Mouse (Mus musculus) hindbrain, embryonic 11.5 days (tissue): ENCODE results near the gene Hdac5. TPM values are rescaled to one million over a fixed set of nuclear protein-coding genes. Genes with fewer than 3 reads are reported as not detected.

ENCODE experiments used
- ATAC-seq: fragments of 200-750 bp; cut with Nextera tagmentation; 2 replicates; pipeline ENCODE4 v1.8.0; 2017; ENCODE audit warnings: mild to moderate bottlenecking, moderate TSS enrichment, moderate library complexity; ENCODE audit not compliant: low FRiP score
- DNase-seq: peaks from one replicate; pipeline ENCODE4 v3.0.0-alpha.2; 2015; ENCODE audit warnings: low spot score
- H3K27ac ChIP-seq: fragments of 300-500 bp; sonication (generic); 2 replicates; pipeline ENCODE4 v1.5.1; 2014; ENCODE audit warnings: mild to moderate bottlenecking, low read depth, low read length
- H3K27me3 ChIP-seq: fragments of 300-500 bp; sonication (generic); 2 replicates; pipeline ENCODE4 v1.6.1; 2014; ENCODE audit warnings: mild to moderate bottlenecking, low read length, moderate library complexity, mixed read lengths; ENCODE audit not compliant: control insufficient read depth, insufficient read depth
- H3K36me3 ChIP-seq: fragments of 300-500 bp; sonication (generic); 2 replicates; pipeline ENCODE4 v1.6.1; 2014; ENCODE audit warnings: mild to moderate bottlenecking, low read length, moderate library complexity, mixed read lengths; ENCODE audit not compliant: control insufficient read depth, insufficient read depth
- H3K4me1 ChIP-seq: fragments of 300-500 bp; sonication (generic); replicated peaks from 2 replicates; pipeline ENCODE4 v1.6.1; 2014; ENCODE audit warnings: low read length, mixed read lengths; ENCODE audit not compliant: control insufficient read depth, insufficient read depth
- H3K4me2 ChIP-seq: fragments of 300-500 bp; sonication (generic); replicated peaks from 2 replicates; pipeline ENCODE4 v1.6.1; 2014; ENCODE audit warnings: mild to moderate bottlenecking, low read depth, low read length
- H3K4me3 ChIP-seq: fragments of 300-500 bp; sonication (generic); 2 replicates; pipeline ENCODE4 v1.5.1; 2014; ENCODE audit warnings: low read depth, low read length
- H3K9ac ChIP-seq: fragments of 300-500 bp; sonication (generic); 2 replicates; pipeline ENCODE4 v1.6.1; 2014; ENCODE audit warnings: low read depth, low read length
- H3K9me3 ChIP-seq: fragments of 300-500 bp; sonication (generic); 2 replicates; pipeline ENCODE4 v1.6.1; 2016; ENCODE audit warnings: low read length; ENCODE audit not compliant: control insufficient read depth
- WGBS: fragments of 180-500 bp; shearing (Covaris S2); extraction: QIAGEN DNeasy Blood & Tissue Kit; methylation state at CpG from one replicate; pipeline ENCODE4 v1.1.7; 2014; 5-methylcytosine and 5-hydroxymethylcytosine counted together
- polyA plus RNA-seq: library from polyadenylated mRNA; unstranded; fragments of >200 nt; fragmentation: Nextera tagmentation; extraction: Ambion mirVana; gene quantifications from 2 replicates; pipeline ENCODE4 v1.2.1, GENCODE M21; 2014

Hdac5 gene
- 32.2 and 36.6 TPM in 2 replicates for polyA plus RNA-seq

DNA sequence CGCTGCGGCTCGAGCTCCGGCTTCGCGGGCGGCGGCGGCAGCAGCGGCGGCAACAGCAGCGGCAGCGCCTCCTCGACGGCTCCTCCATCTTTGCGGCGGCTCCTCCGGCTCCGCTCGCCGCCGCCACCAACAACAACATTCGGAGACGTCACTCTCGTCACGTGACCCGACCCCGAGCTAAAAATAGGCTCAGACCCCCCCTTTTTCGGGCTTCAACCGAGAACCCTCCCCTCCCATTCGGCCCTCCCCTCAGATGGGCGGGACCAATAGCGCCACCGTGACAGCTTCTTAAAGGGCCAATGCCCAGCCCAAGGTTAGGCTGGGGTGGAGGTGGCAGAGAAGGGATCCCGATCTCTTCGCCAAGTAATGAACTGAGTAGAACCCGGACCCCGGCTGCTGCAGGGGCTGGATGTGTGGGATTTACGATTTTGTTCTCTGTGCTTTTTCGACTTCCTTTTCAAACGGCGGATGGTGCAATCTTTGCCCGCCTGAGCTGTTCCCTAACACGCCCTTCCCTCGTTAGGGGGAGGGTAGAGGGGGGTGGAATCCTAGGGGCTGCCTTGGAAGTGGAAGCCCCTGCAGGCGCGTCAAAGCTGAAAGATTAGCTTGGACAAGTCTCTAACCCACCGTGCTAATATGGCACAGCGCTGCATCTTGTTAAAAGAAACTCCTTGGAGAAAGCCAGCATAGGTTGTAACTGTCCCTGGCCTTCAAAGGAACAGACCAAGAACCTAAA is at the start of gene Hdac5:
Gene Hdac5 (minus strand): TSS at position 161 of the 736 bp plus-strand sequence.
- DNase-seq (peak; percentile 100), ATAC-seq (peak; percentile 86)
- H3K27ac ChIP-seq, result peak within 1 kb of the TSS; percentile 93
- H3K4me2 ChIP-seq, result peak within 1 kb of the TSS; percentile 75
- WGBS, result under 1% methylated on average over 35 of the region's 49 CpGs
- H3K4me3 ChIP-seq, result peak within 1 kb of the TSS; percentile 96
- no peaks in the 10 kb centered on the region for H3K36me3 ChIP-seq
- H3K9ac ChIP-seq, result peak within 1 kb of the TSS; percentile 92
- peaks cover 21% of the 10 kb centered on the region for H3K4me1 ChIP-seq
- no peaks in the 10 kb centered on the region for H3K27me3 ChIP-seq
- H3K9me3 ChIP-seq, result no peaks in the 10 kb centered on the region

DNA sequence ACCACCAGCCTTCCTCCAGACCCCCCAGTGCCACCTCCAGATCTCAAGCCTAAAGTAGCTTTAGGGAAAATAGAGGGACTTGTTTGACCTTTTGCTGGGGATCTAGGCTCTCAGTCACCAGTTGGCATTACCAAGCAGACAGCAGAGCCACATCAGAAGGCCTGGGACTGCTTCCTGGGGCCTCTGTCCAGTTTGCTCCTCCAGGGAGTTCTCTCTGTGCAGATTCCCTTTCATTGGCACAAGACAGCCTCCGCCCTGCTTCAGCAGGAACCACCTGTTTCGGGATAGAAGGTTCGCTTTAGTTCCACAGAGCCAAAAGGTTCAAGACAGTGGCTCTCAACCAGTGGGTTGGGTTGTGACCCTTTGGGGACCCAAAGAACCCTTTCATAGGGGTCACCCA is 49.6 kb upstream of the Hdac5 start:
- 91% methylated on average over 3 of the region's 3 CpGs for WGBS
- Histone ChIP-seq H3K4me2 (no peak overlapping the region), H3K9me3 (no peaks in the 10 kb centered on the region), H3K27ac (no peak overlapping the region), H3K4me3 (no peak overlapping the region), H3K27me3 (peaks cover 4% of the 10 kb centered on the region), H3K4me1 (peaks cover 3% of the 10 kb centered on the region), H3K9ac (no peak overlapping the region), H3K36me3 (no peaks in the 10 kb centered on the region)
- ATAC-seq, result no peak
- DNase-seq, result no peak

DNA sequence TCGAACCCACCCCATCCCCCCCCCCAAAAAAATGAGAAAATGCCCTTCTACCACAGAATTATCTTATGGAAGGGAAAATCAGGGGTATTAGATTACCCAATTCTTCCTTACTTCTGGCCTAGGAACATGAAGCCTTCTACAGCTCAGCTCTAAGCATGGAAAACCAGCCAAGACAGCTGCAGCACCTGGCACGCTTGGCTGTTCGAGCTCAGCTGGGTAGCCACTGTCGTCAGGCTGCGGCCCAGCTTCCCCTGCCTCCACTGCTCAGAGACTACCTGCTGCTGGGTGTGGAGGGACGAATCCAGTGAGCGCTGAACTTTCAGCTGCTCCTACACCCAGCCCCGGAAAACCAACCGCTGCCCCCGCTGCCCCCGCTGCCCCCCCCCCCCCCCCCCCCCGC is 47.8 kb upstream of the Hdac5 start:
- peaks cover 4% of the 10 kb centered on the region for H3K27me3 ChIP-seq
- H3K4me1 ChIP-seq, result peaks cover 3% of the 10 kb centered on the region
- H3K36me3 ChIP-seq, result no peaks in the 10 kb centered on the region
- ATAC-seq (no peak), DNase-seq (no peak)
- H3K9me3 ChIP-seq, result no peaks in the 10 kb centered on the region
- no peak overlapping the region for H3K4me3 ChIP-seq
- H3K4me2 ChIP-seq, result no peak overlapping the region
- H3K9ac ChIP-seq, result no peak overlapping the region
- no peak overlapping the region for H3K27ac ChIP-seq
- WGBS, result 52% methylated on average over 10 of the region's 12 CpGs

DNA sequence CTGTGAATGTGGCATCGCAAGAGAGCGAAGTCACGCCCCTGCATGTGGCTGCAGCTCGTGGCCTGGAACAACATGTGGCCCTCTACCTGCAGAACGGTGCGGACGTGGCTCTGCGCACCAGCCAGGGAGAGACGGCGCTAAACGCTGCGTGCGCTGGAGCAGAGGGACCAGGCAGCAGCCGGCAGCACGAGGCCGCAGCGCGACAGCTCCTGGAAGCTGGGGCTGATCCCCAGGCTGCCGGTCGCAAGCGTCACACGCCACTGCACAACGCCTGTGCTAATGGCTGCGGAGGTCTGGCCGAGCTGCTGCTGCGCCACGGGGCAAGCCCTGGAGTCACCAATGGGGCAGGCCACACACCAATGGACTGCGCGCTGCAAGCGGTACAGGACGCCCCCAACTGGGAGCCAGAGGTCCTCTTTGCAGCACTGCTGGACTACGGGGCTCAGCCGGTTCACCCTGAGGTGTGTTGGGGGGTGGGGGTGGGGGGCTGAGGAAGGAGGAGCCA is 46.5 kb upstream of the Hdac5 start:
- Histone ChIP-seq H3K4me1 (peaks cover 3% of the 10 kb centered on the region), H3K4me3 (peak overlapping the region; percentile 30), H3K9ac (peak overlapping the region; percentile 61), H3K27ac (no peak overlapping the region), H3K4me2 (peak overlapping the region; percentile 76), H3K36me3 (no peaks in the 10 kb centered on the region), H3K27me3 (peaks cover 4% of the 10 kb centered on the region), H3K9me3 (no peaks in the 10 kb centered on the region)
- ATAC-seq, result peak; percentile 86
- DNase-seq, result peak; percentile 67
- 2% methylated on average over 33 of the region's 33 CpGs for WGBS

DNA sequence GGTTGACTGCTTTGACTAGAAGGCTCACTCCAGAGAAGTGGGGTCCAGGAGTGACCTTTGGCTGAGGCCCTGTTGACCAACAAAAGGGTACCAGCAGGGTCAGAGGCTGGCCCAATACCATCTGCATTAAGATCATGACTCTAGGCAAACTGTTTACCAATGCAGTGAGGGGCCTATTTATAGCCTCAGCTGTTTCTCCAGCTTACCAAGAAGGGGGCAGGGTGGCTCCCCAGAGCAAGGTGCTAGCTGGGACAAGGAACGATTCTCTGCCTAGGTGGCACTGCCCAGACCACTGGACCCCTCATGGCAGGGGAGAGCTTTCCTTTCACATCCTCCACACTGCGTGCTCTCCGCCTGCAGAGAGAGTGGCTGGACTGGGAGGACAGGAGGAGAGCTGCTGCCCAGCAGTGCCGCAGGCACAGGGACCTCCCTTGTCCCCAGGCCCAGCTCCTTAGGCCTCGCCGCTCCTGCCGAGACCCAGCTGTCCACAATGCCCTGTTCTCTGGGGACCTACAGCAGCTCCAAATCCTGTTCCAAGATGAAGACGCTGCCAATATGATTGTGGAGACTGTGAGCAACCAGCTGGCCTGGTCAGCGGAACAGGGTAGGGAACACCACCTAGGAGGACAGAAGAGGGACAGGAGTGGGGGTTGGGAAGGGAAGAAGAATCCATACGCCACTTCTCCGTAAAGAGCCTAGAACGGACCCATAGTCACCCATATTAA is 38.7 kb upstream of the Hdac5 start, which contains the start of gene Asb16:
Gene Asb16 (plus strand): TSS at position 224 of the 725 bp plus-strand sequence.
- no peak within 1 kb of the TSS for H3K9ac ChIP-seq
- no peak for ATAC-seq
- DNase-seq, result no peak

DNA sequence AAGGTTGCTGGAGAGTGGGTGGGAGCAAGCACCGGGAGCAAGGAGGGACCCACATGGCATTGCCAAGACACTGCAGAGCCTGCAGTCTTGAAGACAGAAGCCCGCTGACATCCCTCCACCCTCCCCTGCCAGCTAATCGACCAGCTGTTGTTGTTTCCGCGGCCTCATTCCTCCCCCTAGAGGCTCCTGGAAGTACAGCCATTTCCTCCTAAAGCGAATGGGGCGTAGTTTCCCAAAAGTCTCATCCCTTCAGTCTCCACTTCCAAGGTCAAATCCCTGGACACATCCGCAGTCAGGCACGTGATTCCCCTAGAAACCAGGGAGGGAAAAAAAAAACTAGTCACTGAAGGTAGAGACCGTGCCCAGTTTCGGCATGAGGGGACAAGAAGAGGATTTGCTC is 37.5 kb upstream of the Hdac5 start:
- no peak overlapping the region for H3K9ac ChIP-seq
- 9% methylated on average over 11 of the region's 11 CpGs for WGBS
- no peaks in the 10 kb centered on the region for H3K36me3 ChIP-seq
- H3K4me1 ChIP-seq, result no peaks in the 10 kb centered on the region
- no peaks in the 10 kb centered on the region for H3K27me3 ChIP-seq
- no peaks in the 10 kb centered on the region for H3K9me3 ChIP-seq
- H3K4me2 ChIP-seq, result no peak overlapping the region
- H3K4me3 ChIP-seq, result no peak overlapping the region
- DNase-seq, result peak; percentile 81
- ATAC-seq, result 0 out of 2 replicates have a peak, but pooled peaks have one; percentile 43
- H3K27ac ChIP-seq, result no peak overlapping the region

More for the DNA sequence above, 38.7 kb upstream of the Hdac5 start, which contains the start of gene Asb16:
- H3K27me3 ChIP-seq, result no peaks in the 10 kb centered on the region
- H3K9me3 ChIP-seq, result no peaks in the 10 kb centered on the region
- H3K4me2 ChIP-seq, result no peak within 1 kb of the TSS
- 85% methylated on average over 12 of the region's 12 CpGs for WGBS
- no peak within 1 kb of the TSS for H3K27ac ChIP-seq
- no peaks in the 10 kb centered on the region for H3K36me3 ChIP-seq
- H3K4me1 ChIP-seq, result no peaks in the 10 kb centered on the region
- no peak within 1 kb of the TSS for H3K4me3 ChIP-seq

DNA sequence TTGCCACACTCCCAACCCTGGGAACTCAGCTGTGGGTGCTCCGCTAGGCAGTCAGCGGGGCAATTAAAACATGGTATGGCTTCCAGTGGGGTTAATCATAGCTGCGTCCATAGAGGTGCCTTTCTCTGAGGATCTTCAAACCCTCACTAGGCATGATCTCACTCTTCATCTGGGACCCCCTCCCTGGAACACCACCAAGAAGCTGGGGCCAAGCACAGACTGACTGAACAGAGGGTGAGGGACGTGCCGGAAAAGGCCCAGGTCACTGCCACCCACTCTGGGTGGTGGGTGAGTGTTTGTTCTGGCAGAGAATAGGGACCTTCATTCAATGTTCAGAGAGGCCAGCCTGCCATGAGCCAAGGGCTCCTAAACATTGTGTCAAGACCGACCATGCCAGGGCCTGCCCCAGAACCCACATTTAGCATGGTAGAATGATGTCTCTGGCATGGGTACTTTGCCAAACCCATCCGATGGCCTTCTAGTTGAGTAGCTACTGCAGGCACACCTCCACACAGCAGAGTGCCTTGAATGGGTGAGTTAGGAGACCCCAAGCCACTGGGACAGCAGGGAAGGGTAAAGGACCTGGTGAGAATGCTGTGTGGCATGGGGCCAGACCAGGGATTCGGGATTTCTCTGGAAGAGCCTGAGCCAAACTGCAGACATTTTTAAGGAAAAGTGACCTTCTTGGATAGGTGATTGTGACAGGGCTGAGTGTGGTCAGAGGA is 36.8 kb upstream of the Hdac5 start:
- no peak overlapping the region for H3K9ac ChIP-seq
- no peaks in the 10 kb centered on the region for H3K9me3 ChIP-seq
- WGBS, result 84% methylated on average over 8 of the region's 8 CpGs
- H3K4me2 ChIP-seq, result no peak overlapping the region
- DNase-seq (no peak), ATAC-seq (no peak)
- no peaks in the 10 kb centered on the region for H3K27me3 ChIP-seq
- no peak overlapping the region for H3K27ac ChIP-seq
- H3K4me1 ChIP-seq, result no peaks in the 10 kb centered on the region
- H3K36me3 ChIP-seq, result no peaks in the 10 kb centered on the region
- H3K4me3 ChIP-seq, result no peak overlapping the region

DNA sequence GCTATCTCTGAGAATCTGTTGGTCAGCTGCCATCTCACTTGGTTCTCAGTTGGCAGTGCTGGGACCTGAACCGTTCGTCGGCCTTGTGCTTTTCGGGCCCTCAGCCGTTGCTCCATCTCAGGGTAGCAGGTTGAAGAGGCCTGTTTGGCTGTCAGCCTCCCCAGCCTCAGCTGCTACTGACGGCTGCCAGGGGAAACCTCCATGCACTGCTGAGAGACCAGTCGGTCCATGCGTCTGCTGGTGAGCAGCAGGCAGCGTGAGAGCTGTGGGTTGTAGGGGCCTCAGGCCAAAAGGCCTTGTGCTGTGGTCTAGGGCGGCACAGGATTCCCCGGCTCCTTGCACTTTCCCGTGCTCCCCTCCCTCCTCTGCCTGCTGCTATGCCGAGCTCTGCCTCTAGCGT is 35.9 kb upstream of the Hdac5 start:
- no peak overlapping the region for H3K27ac ChIP-seq
- no peaks in the 10 kb centered on the region for H3K36me3 ChIP-seq
- H3K9ac ChIP-seq, result no peak overlapping the region
- H3K27me3 ChIP-seq, result no peaks in the 10 kb centered on the region
- ATAC-seq, result no peak
- H3K4me1 ChIP-seq, result no peaks in the 10 kb centered on the region
- 68% methylated on average over 14 of the region's 14 CpGs for WGBS
- H3K9me3 ChIP-seq, result no peaks in the 10 kb centered on the region
- no peak overlapping the region for H3K4me3 ChIP-seq
- no peak overlapping the region for H3K4me2 ChIP-seq
- no peak for DNase-seq
